Mouse (Mus musculus) CH12.LX (cell line): ENCODE measurements around the gene Ugt1a2. TPM values are rescaled to one million over a fixed set of nuclear protein-coding genes. Genes with fewer than 3 reads are reported as not detected.

ENCODE experiments used
- DNase-seq: peaks from one replicate; pipeline ENCODE4 v3.0.0-alpha.2; 2013; ENCODE audit errors: extremely low read depth
- H3K27ac ChIP-seq: 2 replicates; pipeline ENCODE4 v1.5.1; 2012; ENCODE audit warnings: low read depth, mild to moderate bottlenecking, control low read depth, moderate library complexity; ENCODE audit not compliant: insufficient read depth
- H3K27me3 ChIP-seq: replicated peaks from 2 replicates; pipeline ENCODE3; 2012; ENCODE audit warnings: inconsistent platforms
- H3K36me3 ChIP-seq, 2 experiments: replicated peaks in 1 of 2; 2 replicates each; pipeline versions ENCODE3 to v1.6.1; 2012; ENCODE audit warnings: inconsistent platforms in 1 of 2, low read length in 1 of 2, mild to moderate bottlenecking in 1 of 2, mixed read lengths in 1 of 2, moderate library complexity in 1 of 2; ENCODE audit not compliant: control insufficient read depth in 1 of 2, insufficient read depth in 1 of 2
- H3K4me1 ChIP-seq, 2 experiments: 2 replicates each; pipeline ENCODE4 v1.6.1; 2012; ENCODE audit warnings: inconsistent platforms in 1 of 2, moderate library complexity in 1 of 2; ENCODE audit not compliant: insufficient read depth in 2 of 2, control insufficient read depth in 1 of 2
- H3K4me2 ChIP-seq: 2 replicates; pipeline ENCODE4 v1.6.1; 2012; ENCODE audit warnings: low read depth, mild to moderate bottlenecking, control low read depth; ENCODE audit not compliant: poor library complexity, insufficient read depth, severe bottlenecking
- H3K4me3 ChIP-seq, 3 experiments: fragments of 150-350 bp in 1 of 3; sonication (generic) in 1 of 3; replicated peaks in 1 of 3; 2 replicates each; pipeline versions ENCODE3 to v1.5.1; 2011 to 2012; ENCODE audit warnings: low read depth in 2 of 3, low read length in 2 of 3, mild to moderate bottlenecking in 2 of 3, moderate library complexity in 2 of 3, control low read depth in 1 of 3, improper control_type of control experiment in 1 of 3, inconsistent platforms in 1 of 3, mixed read lengths in 1 of 3; ENCODE audit not compliant: poor library complexity in 1 of 3
- H3K79me2 ChIP-seq: replicated peaks from 2 replicates; pipeline ENCODE4 v1.6.1; 2012; ENCODE audit warnings: mild to moderate bottlenecking, moderate library complexity; ENCODE audit not compliant: control insufficient read depth, poor library complexity, insufficient read depth, severe bottlenecking; ENCODE audit errors: extremely low read depth
- H3K9ac ChIP-seq: 2 replicates; pipeline ENCODE4 v1.6.1; 2012; ENCODE audit warnings: low read depth, mild to moderate bottlenecking, control low read depth, moderate library complexity; ENCODE audit not compliant: insufficient read depth
- H3K9me3 ChIP-seq: replicated peaks from 2 replicates; pipeline ENCODE3; 2012; ENCODE audit warnings: low read length, inconsistent platforms, mixed read lengths
- CTCF ChIP-seq, 2 experiments: IDR thresholded peaks in 1 of 2; conservative IDR thresholded peaks in 1 of 2; 2 replicates each; pipeline ENCODE4 v1.5.1; 2011 to 2012; ENCODE audit warnings: low read depth in 2 of 2, low read length in 2 of 2, improper control_type of control experiment in 1 of 2, inconsistent platforms in 1 of 2, mild to moderate bottlenecking in 1 of 2, moderate library complexity in 1 of 2
- E2F4 ChIP-seq: IDR thresholded peaks from 2 replicates; pipeline ENCODE4 v1.6.1; 2011; ENCODE audit warnings: low read depth, low read length, improper control_type of control experiment; ENCODE audit not compliant: insufficient replicate concordance
- ELF1 ChIP-seq: IDR thresholded peaks from 2 replicates; pipeline ENCODE4 v1.6.1; 2014; ENCODE audit warnings: low read depth, mild to moderate bottlenecking, inconsistent platforms, low read length, improper control_type of control experiment
- ETS1 ChIP-seq: conservative IDR thresholded peaks from 2 replicates; pipeline ENCODE4 v1.6.1; 2012; ENCODE audit warnings: low read depth, mild to moderate bottlenecking, inconsistent platforms, low read length, improper control_type of control experiment, moderate library complexity
- GABPA ChIP-seq: IDR thresholded peaks from 2 replicates; pipeline ENCODE4 v1.6.1; 2012; ENCODE audit warnings: low read depth, low read length, improper control_type of control experiment, inconsistent platforms; ENCODE audit not compliant: insufficient replicate concordance
- IRF4 ChIP-seq: IDR thresholded peaks from 2 replicates; pipeline ENCODE4 v1.6.1; 2014; ENCODE audit warnings: low read depth, mild to moderate bottlenecking, inconsistent platforms, low read length, improper control_type of control experiment
- JUND ChIP-seq: conservative IDR thresholded peaks from 2 replicates; pipeline ENCODE4 v1.6.1; 2011; ENCODE audit warnings: low read depth, low read length, improper control_type of control experiment
- KAT2A ChIP-seq: IDR thresholded peaks from 2 replicates; pipeline ENCODE4 v1.6.1; 2012; ENCODE audit warnings: low read length, improper control_type of control experiment, inconsistent platforms; ENCODE audit not compliant: insufficient replicate concordance
- MAFK ChIP-seq: IDR thresholded peaks from 2 replicates; pipeline ENCODE4 v1.6.1; 2011; ENCODE audit warnings: low read length, improper control_type of control experiment; ENCODE audit not compliant: insufficient replicate concordance
- MAX ChIP-seq: IDR thresholded peaks from 2 replicates; pipeline ENCODE4 v1.6.1; 2011; ENCODE audit warnings: low read length, improper control_type of control experiment
- MEF2A ChIP-seq: IDR thresholded peaks from 2 replicates; pipeline ENCODE4 v1.6.1; 2014; ENCODE audit warnings: low read depth, mild to moderate bottlenecking, inconsistent platforms, low read length, improper control_type of control experiment, borderline replicate concordance
- MXI1 ChIP-seq: IDR thresholded peaks from 2 replicates; pipeline ENCODE4 v1.6.1; 2011; ENCODE audit warnings: mild to moderate bottlenecking, low read depth, low read length, improper control_type of control experiment
- NELFE ChIP-seq: IDR thresholded peaks from 2 replicates; pipeline ENCODE4 v1.6.1; 2011; ENCODE audit warnings: low read depth, low read length, improper control_type of control experiment
- NRF1 ChIP-seq: IDR thresholded peaks from 2 replicates; pipeline ENCODE4 v1.6.1; 2014; ENCODE audit warnings: low read depth, mild to moderate bottlenecking, inconsistent platforms, low read length, improper control_type of control experiment, moderate library complexity
- POLR2AphosphoS2 ChIP-seq: IDR thresholded peaks from 2 replicates; pipeline ENCODE4 v1.6.1; 2011; ENCODE audit warnings: low read depth, low read length, improper control_type of control experiment
- RAD21 ChIP-seq: IDR thresholded peaks from 2 replicates; pipeline ENCODE4 v1.6.1; 2011; ENCODE audit warnings: low read depth, mild to moderate bottlenecking, low read length, improper control_type of control experiment, moderate library complexity
- SIN3A ChIP-seq: IDR thresholded peaks from 2 replicates; pipeline ENCODE4 v1.6.1; 2012; ENCODE audit warnings: low read length, improper control_type of control experiment, inconsistent platforms
- TBP ChIP-seq: conservative IDR thresholded peaks from 2 replicates; pipeline ENCODE4 v1.6.1; 2011; ENCODE audit warnings: low read depth, low read length, improper control_type of control experiment
- UBTF ChIP-seq: IDR thresholded peaks from 2 replicates; pipeline ENCODE4 v1.6.1; 2012; ENCODE audit warnings: low read depth, mild to moderate bottlenecking, inconsistent platforms, low read length, improper control_type of control experiment, moderate library complexity
- USF1 ChIP-seq: IDR thresholded peaks from 2 replicates; pipeline ENCODE4 v1.6.1; 2014; ENCODE audit warnings: low read depth, mild to moderate bottlenecking, inconsistent platforms, low read length, improper control_type of control experiment
- ZC3H11A ChIP-seq: IDR thresholded peaks from 2 replicates; pipeline ENCODE4 v1.6.1; 2012; ENCODE audit warnings: low read depth, mild to moderate bottlenecking, inconsistent platforms, low read length, improper control_type of control experiment
- ZKSCAN1 ChIP-seq: IDR thresholded peaks from 2 replicates; pipeline ENCODE4 v1.6.1; 2012; ENCODE audit warnings: low read depth, inconsistent platforms, low read length, improper control_type of control experiment, borderline replicate concordance
- dilution Hi-C: fragments of 300-500 bp; cut with MboI; formaldehyde crosslinking; loops from 2 replicates; pipeline ENCODE4 v1.14.3; 2020; ENCODE audit warnings: low sequenced_read_pairs; ENCODE audit not compliant: extremely low pct_unique_long_range_greater_than_20kb, extremely low pct_ligation_motif_present
- in situ Hi-C: fragments of 300-500 bp; cut with MboI; formaldehyde crosslinking; loops from 3 replicates; pipeline ENCODE4 v1.14.3; 2019; ENCODE audit warnings: low sequenced_read_pairs, low pct_ligation_motif_present, low pct_unique_long_range_greater_than_20kb, mixed read lengths
- polyA plus RNA-seq: library from polyadenylated mRNA; unstranded; fragments of >175 nt; gene quantifications from 2 replicates; pipeline ENCODE4 v1.2.1, GENCODE M21; 2012; ENCODE audit warnings: low read depth; ENCODE audit not compliant: insufficient read length
- total RNA-seq, 2 experiments: library from RNA; depleted of rRNA; stranded (reverse); fragments of 300-350 nt in 1 of 2; fragments of >200 nt in 1 of 2; gene quantifications; 2 replicates each; pipeline ENCODE4 v1.2.3; 2012 to 2014

Gene Ugt1a2
- total and polyA plus RNA-seq, 3 experiments = not detected

DNA sequence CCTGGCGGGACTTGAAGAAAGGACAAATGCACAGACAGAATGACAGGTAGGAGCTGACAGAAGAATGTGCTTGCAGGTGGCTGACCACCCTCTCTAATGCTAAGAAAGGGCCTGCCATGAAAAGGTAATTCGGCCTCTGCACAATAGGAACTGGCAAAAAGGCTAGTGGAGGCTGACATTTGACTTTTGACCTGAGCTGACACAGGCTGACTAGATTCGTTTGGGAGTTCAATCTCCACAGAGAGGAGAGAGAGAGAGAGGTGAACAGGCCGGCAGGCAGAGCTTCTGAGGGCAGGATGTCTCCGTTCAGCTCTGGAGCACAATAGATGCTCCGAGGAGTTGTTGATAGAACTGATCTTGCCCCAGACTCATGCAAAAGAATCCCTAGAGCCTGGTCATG is 46.0 kb downstream of the Ugt1a2 start:
- in situ Hi-C loops = no loop called here
- peaks cover 75% of the 10 kb centered on the region for H3K9me3 ChIP-seq

DNA sequence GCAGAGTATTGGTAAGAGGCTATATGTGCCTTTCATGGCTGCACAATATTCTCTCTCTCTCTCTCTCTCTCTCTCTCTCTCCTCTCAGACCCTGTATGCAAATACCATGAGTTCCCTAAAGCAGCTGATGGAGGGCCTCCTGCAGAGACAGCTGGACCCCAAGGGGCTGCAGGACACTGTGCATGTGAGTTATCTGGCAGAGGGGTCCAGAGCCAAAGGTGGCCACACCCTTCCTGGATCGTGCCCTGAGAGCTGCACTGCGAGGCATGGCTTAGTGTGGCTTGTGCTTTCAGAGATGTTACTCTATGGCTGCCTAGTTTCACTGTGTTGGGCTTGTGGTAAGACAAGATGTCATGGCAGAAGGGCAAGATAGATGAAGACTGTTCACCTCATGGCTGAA is 47.3 kb downstream of the Ugt1a2 start:
- TF ChIP-seq MXI1 = no peak
- no peak for TF ChIP-seq ELF1
- no peak for TF ChIP-seq MEF2A
- no peak for TF ChIP-seq NRF1
- no peak for TF ChIP-seq NELFE
- no peak for TF ChIP-seq UBTF
- TF ChIP-seq KAT2A = no peak
- TF ChIP-seq MAFK = no peak
- no peak for TF ChIP-seq RAD21
- no peak for TF ChIP-seq POLR2AphosphoS2
- TF ChIP-seq CTCF (conservative IDR thresholded peaks at IDR 0.05 in 1 of 2, IDR thresholded peaks at IDR 0.05 in 1 of 2; ENCODE audit: low read depth in 2 of 2, low read length in 2 of 2) = no peak
- no peak for TF ChIP-seq IRF4
- no peak for TF ChIP-seq TBP
- TF ChIP-seq ZKSCAN1 = no peak
- no peak for TF ChIP-seq E2F4
- no peak for TF ChIP-seq ETS1
- no peak for TF ChIP-seq SIN3A
- TF ChIP-seq MAX = no peak
- DNase-seq = no peak
- H3K4me1 ChIP-seq = no peaks in the 10 kb centered on the region
- H3K27me3 ChIP-seq = peaks cover 10% of the 10 kb centered on the region
- H3K4me2 ChIP-seq = no peak overlapping the region
- H3K79me2 ChIP-seq = no peaks in the 10 kb centered on the region
- no peak overlapping the region for H3K4me3 ChIP-seq
- dilution Hi-C loops (no loop called here), in situ Hi-C loops (no loop called here)
- H3K27ac ChIP-seq = no peak overlapping the region
- H3K9ac ChIP-seq = no peak overlapping the region
- no peaks in the 10 kb centered on the region for H3K36me3 ChIP-seq
- peaks cover 78% of the 10 kb centered on the region for H3K9me3 ChIP-seq

More for the DNA sequence above, 46.0 kb downstream of the Ugt1a2 start:
- no peak overlapping the region for H3K9ac ChIP-seq
- dilution Hi-C loops = no loop called here
- no peak for TF ChIP-seq JUND
- TF ChIP-seq GABPA = no peak
- no peak for TF ChIP-seq ZC3H11A
- no peak for TF ChIP-seq USF1
- no peak for TF ChIP-seq ZKSCAN1
- TF ChIP-seq MAX = no peak
- no peak for TF ChIP-seq MAFK
- TF ChIP-seq NRF1 = no peak
- TF ChIP-seq NELFE = no peak
- TF ChIP-seq, all 38 proteins: peak for 0
- Histone ChIP-seq H3K4me3 (no peak overlapping the region), H3K27ac (no peak overlapping the region), H3K27me3 (peaks cover 10% of the 10 kb centered on the region), H3K79me2 (no peaks in the 10 kb centered on the region), H3K4me1 (no peaks in the 10 kb centered on the region), H3K36me3 (no peaks in the 10 kb centered on the region), H3K4me2 (no peak overlapping the region)
- DNase-seq = no peak
